Mouse (Mus musculus) cortical plate, adult 2 months (tissue): Measurements from ENCODE around the gene Cpsf6.

ENCODE experiments used
- CTCF ChIP-seq: fragments of 200-500 bp; IDR thresholded peaks from 2 replicates; pipeline ENCODE4 v1.5.1; 2011; ENCODE audit warnings: mild to moderate bottlenecking, control low read depth, low read length; ENCODE audit not compliant: insufficient read depth; ENCODE audit errors: extremely low read depth
- POLR2A ChIP-seq: fragments of 200-500 bp; IDR thresholded peaks from 2 replicates; pipeline ENCODE4 v1.6.1; 2011; ENCODE audit warnings: mild to moderate bottlenecking, low read length, control low read depth; ENCODE audit not compliant: insufficient read depth; ENCODE audit errors: extremely low read depth

GRCm38 (mm10) chr10:117425907-117426614 lies 46.2 kb upstream of the Cpsf6 start:
- TF ChIP-seq CTCF (no peak), POLR2A (no peak)
